Mouse (Mus musculus) CH12.LX (cell line): ENCODE results near the gene Gm498. TPM values are rescaled to one million over a fixed set of nuclear protein-coding genes. Genes with fewer than 3 reads are reported as not detected.

ENCODE experiments used
- DNase-seq: peaks from one replicate; pipeline ENCODE4 v3.0.0-alpha.2; 2013; ENCODE audit errors: extremely low read depth
- H3K27ac ChIP-seq: 2 replicates; pipeline ENCODE4 v1.5.1; 2012; ENCODE audit warnings: low read depth, mild to moderate bottlenecking, control low read depth, moderate library complexity; ENCODE audit not compliant: insufficient read depth
- H3K27me3 ChIP-seq: replicated peaks from 2 replicates; pipeline ENCODE3; 2012; ENCODE audit warnings: inconsistent platforms
- H3K36me3 ChIP-seq, 2 experiments: replicated peaks in 1 of 2; 2 replicates each; pipeline versions ENCODE3 to v1.6.1; 2012; ENCODE audit warnings: inconsistent platforms in 1 of 2, low read length in 1 of 2, mild to moderate bottlenecking in 1 of 2, mixed read lengths in 1 of 2, moderate library complexity in 1 of 2; ENCODE audit not compliant: control insufficient read depth in 1 of 2, insufficient read depth in 1 of 2
- H3K4me1 ChIP-seq, 2 experiments: 2 replicates each; pipeline ENCODE4 v1.6.1; 2012; ENCODE audit warnings: inconsistent platforms in 1 of 2, moderate library complexity in 1 of 2; ENCODE audit not compliant: insufficient read depth in 2 of 2, control insufficient read depth in 1 of 2
- H3K4me2 ChIP-seq: 2 replicates; pipeline ENCODE4 v1.6.1; 2012; ENCODE audit warnings: low read depth, mild to moderate bottlenecking, control low read depth; ENCODE audit not compliant: poor library complexity, insufficient read depth, severe bottlenecking
- H3K4me3 ChIP-seq, 3 experiments: fragments of 150-350 bp in 1 of 3; sonication (generic) in 1 of 3; replicated peaks in 1 of 3; 2 replicates each; pipeline versions ENCODE3 to v1.5.1; 2011 to 2012; ENCODE audit warnings: low read depth in 2 of 3, low read length in 2 of 3, mild to moderate bottlenecking in 2 of 3, moderate library complexity in 2 of 3, control low read depth in 1 of 3, improper control_type of control experiment in 1 of 3, inconsistent platforms in 1 of 3, mixed read lengths in 1 of 3; ENCODE audit not compliant: poor library complexity in 1 of 3
- H3K79me2 ChIP-seq: replicated peaks from 2 replicates; pipeline ENCODE4 v1.6.1; 2012; ENCODE audit warnings: mild to moderate bottlenecking, moderate library complexity; ENCODE audit not compliant: control insufficient read depth, poor library complexity, insufficient read depth, severe bottlenecking; ENCODE audit errors: extremely low read depth
- H3K9ac ChIP-seq: 2 replicates; pipeline ENCODE4 v1.6.1; 2012; ENCODE audit warnings: low read depth, mild to moderate bottlenecking, control low read depth, moderate library complexity; ENCODE audit not compliant: insufficient read depth
- H3K9me3 ChIP-seq: replicated peaks from 2 replicates; pipeline ENCODE3; 2012; ENCODE audit warnings: low read length, inconsistent platforms, mixed read lengths
- CHD1 ChIP-seq: IDR thresholded peaks from 2 replicates; pipeline ENCODE4 v1.6.1; 2012; ENCODE audit warnings: low read depth, low read length, improper control_type of control experiment, inconsistent platforms
- CTCF ChIP-seq, 2 experiments: IDR thresholded peaks in 1 of 2; conservative IDR thresholded peaks in 1 of 2; 2 replicates each; pipeline ENCODE4 v1.5.1; 2011 to 2012; ENCODE audit warnings: low read depth in 2 of 2, low read length in 2 of 2, improper control_type of control experiment in 1 of 2, inconsistent platforms in 1 of 2, mild to moderate bottlenecking in 1 of 2, moderate library complexity in 1 of 2
- E2F4 ChIP-seq: IDR thresholded peaks from 2 replicates; pipeline ENCODE4 v1.6.1; 2011; ENCODE audit warnings: low read depth, low read length, improper control_type of control experiment; ENCODE audit not compliant: insufficient replicate concordance
- ELF1 ChIP-seq: IDR thresholded peaks from 2 replicates; pipeline ENCODE4 v1.6.1; 2014; ENCODE audit warnings: low read depth, mild to moderate bottlenecking, inconsistent platforms, low read length, improper control_type of control experiment
- ETS1 ChIP-seq: conservative IDR thresholded peaks from 2 replicates; pipeline ENCODE4 v1.6.1; 2012; ENCODE audit warnings: low read depth, mild to moderate bottlenecking, inconsistent platforms, low read length, improper control_type of control experiment, moderate library complexity
- GABPA ChIP-seq: IDR thresholded peaks from 2 replicates; pipeline ENCODE4 v1.6.1; 2012; ENCODE audit warnings: low read depth, low read length, improper control_type of control experiment, inconsistent platforms; ENCODE audit not compliant: insufficient replicate concordance
- HCFC1 ChIP-seq: IDR thresholded peaks from 2 replicates; pipeline ENCODE4 v1.6.1; 2012; ENCODE audit warnings: low read depth, mild to moderate bottlenecking, inconsistent platforms, low read length, improper control_type of control experiment
- IRF4 ChIP-seq: IDR thresholded peaks from 2 replicates; pipeline ENCODE4 v1.6.1; 2014; ENCODE audit warnings: low read depth, mild to moderate bottlenecking, inconsistent platforms, low read length, improper control_type of control experiment
- JUND ChIP-seq: conservative IDR thresholded peaks from 2 replicates; pipeline ENCODE4 v1.6.1; 2011; ENCODE audit warnings: low read depth, low read length, improper control_type of control experiment
- MAX ChIP-seq: IDR thresholded peaks from 2 replicates; pipeline ENCODE4 v1.6.1; 2011; ENCODE audit warnings: low read length, improper control_type of control experiment
- MAZ ChIP-seq: IDR thresholded peaks from 2 replicates; pipeline ENCODE4 v1.6.1; 2012; ENCODE audit warnings: low read depth, mild to moderate bottlenecking, inconsistent platforms, low read length, improper control_type of control experiment, moderate library complexity
- MYC ChIP-seq: IDR thresholded peaks from 2 replicates; pipeline ENCODE4 v1.6.1; 2011; ENCODE audit warnings: low read depth, mild to moderate bottlenecking, improper control_type of control experiment, low read length
- NELFE ChIP-seq: IDR thresholded peaks from 2 replicates; pipeline ENCODE4 v1.6.1; 2011; ENCODE audit warnings: low read depth, low read length, improper control_type of control experiment
- PAX5 ChIP-seq: IDR thresholded peaks from 2 replicates; pipeline ENCODE4 v1.6.1; 2012; ENCODE audit warnings: low read length, inconsistent platforms, mixed read lengths
- POLR2A ChIP-seq: IDR thresholded peaks from 2 replicates; pipeline ENCODE4 v1.6.1; 2011; ENCODE audit warnings: low read depth, mild to moderate bottlenecking, improper control_type of control experiment, low read length
- POLR2AphosphoS2 ChIP-seq: IDR thresholded peaks from 2 replicates; pipeline ENCODE4 v1.6.1; 2011; ENCODE audit warnings: low read depth, low read length, improper control_type of control experiment
- RCOR1 ChIP-seq: conservative IDR thresholded peaks from 2 replicates; pipeline ENCODE4 v1.6.1; 2012; ENCODE audit warnings: low read depth, mild to moderate bottlenecking, inconsistent platforms, low read length, improper control_type of control experiment
- SMC3 ChIP-seq: IDR thresholded peaks from 2 replicates; pipeline ENCODE4 v1.6.1; 2011; ENCODE audit warnings: low read depth, low read length, improper control_type of control experiment
- TCF12 ChIP-seq: IDR thresholded peaks from 2 replicates; pipeline ENCODE4 v1.6.1; 2014; ENCODE audit warnings: low read depth, mild to moderate bottlenecking, inconsistent platforms, low read length, improper control_type of control experiment
- ZKSCAN1 ChIP-seq: IDR thresholded peaks from 2 replicates; pipeline ENCODE4 v1.6.1; 2012; ENCODE audit warnings: low read depth, inconsistent platforms, low read length, improper control_type of control experiment, borderline replicate concordance
- ZNF384 ChIP-seq: IDR thresholded peaks from 2 replicates; pipeline ENCODE4 v1.6.1; 2012; ENCODE audit warnings: low read depth, low read length, improper control_type of control experiment, inconsistent platforms
- dilution Hi-C: fragments of 300-500 bp; cut with MboI; formaldehyde crosslinking; loops from 2 replicates; pipeline ENCODE4 v1.14.3; 2020; ENCODE audit warnings: low sequenced_read_pairs; ENCODE audit not compliant: extremely low pct_unique_long_range_greater_than_20kb, extremely low pct_ligation_motif_present
- in situ Hi-C: fragments of 300-500 bp; cut with MboI; formaldehyde crosslinking; loops from 3 replicates; pipeline ENCODE4 v1.14.3; 2019; ENCODE audit warnings: low sequenced_read_pairs, low pct_ligation_motif_present, low pct_unique_long_range_greater_than_20kb, mixed read lengths
- polyA plus RNA-seq: library from polyadenylated mRNA; unstranded; fragments of >175 nt; gene quantifications from 2 replicates; pipeline ENCODE4 v1.2.1, GENCODE M21; 2012; ENCODE audit warnings: low read depth; ENCODE audit not compliant: insufficient read length
- total RNA-seq, 2 experiments: library from RNA; depleted of rRNA; stranded (reverse); fragments of 300-350 nt in 1 of 2; fragments of >200 nt in 1 of 2; gene quantifications; 2 replicates each; pipeline ENCODE4 v1.2.3; 2012 to 2014

The Gm498 gene
- total and polyA plus RNA-seq, 3 experiments = not detected

DNA sequence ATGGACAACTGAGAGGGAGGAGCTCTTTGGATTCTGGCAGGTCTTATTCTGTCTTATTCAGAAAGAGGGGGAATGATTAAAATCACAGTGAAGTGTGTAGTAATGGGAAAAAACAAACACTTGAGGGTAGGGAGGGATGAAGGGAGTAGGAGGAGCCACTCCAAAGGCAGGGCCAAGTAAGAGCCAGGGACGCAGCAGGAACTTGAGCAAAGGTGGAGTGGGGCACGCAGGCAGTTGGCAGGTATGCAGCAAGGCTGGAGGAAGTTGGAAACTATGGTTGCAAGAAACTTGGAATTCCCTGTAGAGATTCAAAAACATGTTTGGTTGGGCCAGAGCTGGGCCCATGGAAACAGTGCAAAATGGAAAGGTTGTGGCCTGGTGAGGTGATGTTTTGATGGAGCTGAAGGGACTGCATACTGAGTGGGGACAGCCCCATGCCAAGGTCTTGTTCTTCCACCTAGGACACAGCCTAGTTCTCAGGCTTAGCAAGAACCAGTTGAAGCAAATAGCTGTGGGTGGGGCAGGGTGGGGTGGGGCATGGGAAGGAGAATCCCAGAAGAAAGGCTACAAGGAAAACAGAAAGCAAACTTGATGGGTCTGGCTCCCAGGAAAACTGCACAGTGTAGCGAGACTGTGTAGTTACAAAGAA is 52.5 kb downstream of the Gm498 start:
- Histone ChIP-seq H3K4me2 (no peak overlapping the region), H3K9me3 (peaks cover 13% of the 10 kb centered on the region), H3K27me3 (peaks cover 93% of the 10 kb centered on the region), H3K27ac (no peak overlapping the region), H3K36me3 (no peaks in the 10 kb centered on the region), H3K4me3 (no peak overlapping the region), H3K79me2 (no peaks in the 10 kb centered on the region), H3K4me1 (no peaks in the 10 kb centered on the region), H3K9ac (no peak overlapping the region)
- dilution Hi-C loops (no loop called here), in situ Hi-C loops (no loop called here)
- DNase-seq = no peak
- TF ChIP-seq HCFC1 = no peak
- no peak for TF ChIP-seq E2F4
- no peak for TF ChIP-seq RCOR1
- no peak for TF ChIP-seq JUND
- TF ChIP-seq MYC = no peak
- no peak for TF ChIP-seq POLR2A
- no peak for TF ChIP-seq SMC3
- TF ChIP-seq PAX5 = no peak
- TF ChIP-seq MAZ = no peak

GRCm38 (mm10) chr7:143929899-143930298 is 63.3 kb downstream of the Gm498 start:
- H3K4me2 ChIP-seq = no peak overlapping the region
- dilution Hi-C loops = no loop called here
- H3K36me3 ChIP-seq = no peaks in the 10 kb centered on the region
- TF ChIP-seq GABPA (no peak), NELFE (no peak), ZNF384 (no peak), JUND (no peak), ELF1 (no peak), CTCF (conservative IDR thresholded peaks at IDR 0.05 in 1 of 2, IDR thresholded peaks at IDR 0.05 in 1 of 2; ENCODE audit: low read depth in 2 of 2, low read length in 2 of 2) (no peak), TCF12 (no peak), ETS1 (no peak), RCOR1 (no peak), SMC3 (no peak), PAX5 (no peak), ZKSCAN1 (no peak), MAX (no peak), POLR2AphosphoS2 (no peak), CHD1 (no peak), IRF4 (no peak)
- no peak for DNase-seq
- H3K79me2 ChIP-seq = no peaks in the 10 kb centered on the region
- in situ Hi-C loops = no loop called here
- H3K9me3 ChIP-seq = no peaks in the 10 kb centered on the region
- no peak overlapping the region for H3K9ac ChIP-seq
- H3K4me1 ChIP-seq = 0 out of 4 replicates have a peak, but pooled peaks cover 0 to 2% of the 10 kb centered on the region in 2 experiments
- no peak overlapping the region for H3K27ac ChIP-seq
- H3K27me3 ChIP-seq = peaks cover 94% of the 10 kb centered on the region
- no peak overlapping the region for H3K4me3 ChIP-seq
